Mouse (Mus musculus): ENCODE results near the gene Sppl3.
"Not testable (repeated sequence)": the region's sequence is repeated elsewhere in the genome, so short reads cannot be mapped to it uniquely, and the experiment has no call there.

Gene Sppl3

GRCm38 (mm10) chr5:115040756-115041155, 29.8 kb downstream of the Sppl3 start:
- DNase-seq (ENCODE audit: low spot score), result no peak

- DNase-seq (ENCODE audit: low spot score), result no peak
These were observed 32.7 kb downstream of the Sppl3 start for GRCm38 (mm10) chr5:115043626-115044025.

GRCm38 (mm10) chr5:115045146-115045677, 34.3 kb downstream of the Sppl3 start:
- DNase-seq (ENCODE audit: low spot score), result no peak

GRCm38 (mm10) chr5:115049692-115050091, 38.8 kb downstream of the Sppl3 start:
- no peak for DNase-seq (ENCODE audit: low spot score)

DNA sequence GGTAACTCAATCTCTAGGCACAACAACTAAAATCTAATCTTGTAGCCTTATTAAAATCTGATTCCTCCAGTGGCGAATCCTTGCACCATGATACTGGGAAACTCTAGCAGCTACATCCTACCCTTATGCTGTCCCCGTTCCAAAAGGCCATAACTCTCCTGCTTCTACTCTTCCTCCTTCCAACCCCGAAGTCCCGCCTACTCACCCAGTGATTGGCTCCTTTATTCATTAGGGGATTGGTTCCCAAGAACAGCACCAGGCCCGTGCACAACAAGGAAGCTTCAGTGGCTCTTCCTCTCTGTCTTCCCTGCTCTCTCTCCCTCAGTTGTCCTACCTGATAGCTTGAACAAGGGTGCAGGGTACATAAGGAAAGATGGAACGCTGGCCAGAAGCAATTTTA, 39.8 kb downstream of the Sppl3 start:
- DNase-seq (ENCODE audit: low spot score), result no peak

DNA sequence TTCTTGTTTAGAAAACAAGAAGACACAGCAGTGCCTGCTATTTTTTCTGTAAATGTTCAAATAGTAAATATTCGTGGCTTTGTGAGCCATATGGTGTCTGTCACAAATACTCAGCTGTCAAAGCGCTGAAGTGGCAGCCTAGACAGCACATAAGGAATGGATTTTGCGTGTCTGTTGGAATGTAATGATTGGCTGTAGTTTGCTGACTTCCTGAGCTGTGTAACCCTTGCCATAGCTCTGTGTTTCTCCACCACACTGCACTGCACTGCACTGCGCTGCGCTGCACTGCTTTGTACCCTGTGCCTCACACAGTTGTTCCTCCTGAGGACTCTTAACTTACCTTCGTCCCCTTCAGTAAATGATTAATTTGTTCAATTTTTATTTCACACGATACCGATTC, 41.6 kb downstream of the Sppl3 start:
- no peak for DNase-seq (ENCODE audit: low spot score)

GRCm38 (mm10) chr5:115053791-115054396, 43.0 kb downstream of the Sppl3 start:
- DNase-seq (ENCODE audit: low spot score), result no peak

GRCm38 (mm10) chr5:115055418-115055817, 44.5 kb downstream of the Sppl3 start:
- no peak for DNase-seq (ENCODE audit: low spot score)

DNA sequence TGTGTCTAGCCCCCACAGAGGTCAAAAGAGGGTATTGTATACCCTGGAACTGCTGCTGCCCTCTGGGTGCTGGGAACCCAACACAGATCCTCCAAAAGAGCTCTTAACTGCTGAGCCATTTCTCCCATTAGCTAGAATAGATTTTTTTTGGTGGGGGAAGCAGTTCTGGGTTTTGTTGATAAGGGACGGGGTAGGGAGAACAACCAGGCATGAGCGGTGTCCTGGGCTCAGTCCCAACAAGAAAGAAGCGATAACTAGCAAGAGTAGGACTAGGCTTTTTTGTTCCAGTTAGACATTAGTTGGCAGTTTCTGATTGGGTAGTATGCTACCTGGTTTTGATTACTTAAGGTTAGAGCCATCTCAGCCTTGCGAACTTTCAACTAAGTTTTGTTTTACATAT, 46.2 kb downstream of the Sppl3 start:
- no peak for DNase-seq (ENCODE audit: low spot score)

DNA sequence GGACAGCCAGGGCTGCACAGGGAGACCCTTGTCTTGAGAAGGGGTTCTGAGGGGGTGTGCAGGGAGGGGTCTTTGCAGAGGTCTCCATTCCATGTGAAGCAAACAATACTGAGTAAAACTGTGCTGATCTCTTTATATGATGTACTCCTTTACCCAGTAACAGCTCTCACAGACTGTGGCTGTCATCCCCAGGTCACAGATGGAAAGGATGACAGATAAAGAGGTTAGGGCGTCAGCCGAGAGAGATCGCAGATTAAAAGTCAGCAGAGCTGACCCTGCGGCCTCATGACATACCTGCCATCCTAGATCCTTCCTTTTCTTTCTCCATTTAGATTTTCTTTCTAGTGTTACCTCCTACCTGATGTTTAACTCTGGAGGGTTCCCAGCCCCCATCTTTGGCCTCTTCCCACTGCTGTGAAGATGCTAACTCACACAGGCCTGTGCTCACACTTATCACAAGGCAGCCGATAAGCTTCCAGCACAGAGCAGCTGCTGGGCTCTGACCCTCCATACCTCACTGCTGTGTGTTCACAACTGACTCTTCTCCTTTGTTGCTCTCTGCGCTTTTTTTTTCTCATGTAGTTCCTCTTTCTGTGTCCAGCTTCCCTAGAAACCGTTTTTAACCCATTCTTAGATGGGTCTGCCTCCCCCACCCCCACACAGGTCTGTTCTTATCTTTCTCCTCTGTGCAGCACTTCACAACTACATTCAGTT, 47.8 kb downstream of the Sppl3 start:
- DNase-seq (ENCODE audit: low spot score), result no peak

GRCm38 (mm10) chr5:115060067-115060695, 49.2 kb downstream of the Sppl3 start:
- no peak for DNase-seq (ENCODE audit: low spot score)

DNA sequence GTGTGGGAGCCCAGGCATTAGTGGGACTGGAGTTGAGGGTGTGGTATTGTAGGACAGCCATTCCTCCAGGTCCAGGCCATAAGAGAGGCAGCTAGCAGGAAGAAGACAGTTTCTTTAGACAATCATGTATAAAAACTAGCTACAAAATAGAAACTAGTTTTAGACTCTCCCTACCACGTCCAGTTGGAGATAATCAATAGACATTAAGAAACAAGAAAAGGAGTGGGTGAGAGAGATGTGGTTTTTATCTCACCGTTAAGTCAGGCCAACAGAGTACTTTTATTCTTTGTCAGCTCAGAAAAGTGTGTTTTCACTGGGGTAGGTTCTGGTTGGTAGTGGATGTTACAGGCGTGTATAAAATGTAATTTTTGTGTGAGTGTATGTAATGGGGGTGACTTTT, 50.0 kb downstream of the Sppl3 start:
- no peak for DNase-seq (ENCODE audit: low spot score)

GRCm38 (mm10) chr5:115062566-115062965, 51.6 kb downstream of the Sppl3 start:
- no peak for DNase-seq (ENCODE audit: low spot score)

DNA sequence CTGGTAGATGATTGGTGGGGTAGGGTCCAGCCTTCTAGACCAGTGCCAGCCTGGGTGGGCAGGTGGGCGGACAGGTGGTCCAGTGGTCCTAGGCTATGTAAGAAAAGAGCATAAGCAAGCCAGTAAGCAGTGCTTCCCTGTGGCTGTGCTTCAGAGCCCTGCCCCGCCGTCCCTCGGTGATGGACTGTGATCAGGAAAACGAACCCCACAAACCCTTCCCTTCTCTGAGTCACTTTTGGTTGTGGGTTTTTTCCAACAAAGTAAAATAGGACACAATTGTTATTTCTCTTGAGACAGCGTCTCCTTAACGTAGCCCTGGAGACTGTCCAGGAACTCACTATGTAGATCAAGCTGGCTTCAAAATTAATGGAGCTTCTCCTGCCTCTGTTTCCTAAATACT, 52.5 kb downstream of the Sppl3 start:
- DNase-seq (ENCODE audit: low spot score), result no peak

DNA sequence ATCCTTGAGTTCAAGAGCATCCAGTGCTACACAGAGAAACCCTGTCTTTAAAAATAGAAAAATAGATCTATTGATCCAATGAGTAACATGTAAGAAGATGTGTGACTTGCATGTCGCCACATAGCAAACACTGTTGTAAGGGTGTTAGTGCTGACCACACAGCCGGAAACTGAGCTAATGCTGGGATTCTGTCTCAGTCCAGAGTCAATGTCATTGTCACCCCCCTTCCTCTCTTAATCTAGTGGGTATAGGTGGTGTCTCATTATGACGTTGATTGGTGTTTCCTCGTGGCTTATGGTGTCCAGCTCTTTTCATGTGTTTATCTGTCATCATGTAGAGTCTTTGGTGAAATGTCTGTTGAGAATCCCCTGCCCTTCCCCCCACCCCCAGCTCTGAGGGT, 55.3 kb downstream of the Sppl3 start:
- DNase-seq (ENCODE audit: low spot score), result no peak

GRCm38 (mm10) chr5:115068671-115069421, 57.9 kb downstream of the Sppl3 start:
- no peak for DNase-seq (ENCODE audit: low spot score)

DNA sequence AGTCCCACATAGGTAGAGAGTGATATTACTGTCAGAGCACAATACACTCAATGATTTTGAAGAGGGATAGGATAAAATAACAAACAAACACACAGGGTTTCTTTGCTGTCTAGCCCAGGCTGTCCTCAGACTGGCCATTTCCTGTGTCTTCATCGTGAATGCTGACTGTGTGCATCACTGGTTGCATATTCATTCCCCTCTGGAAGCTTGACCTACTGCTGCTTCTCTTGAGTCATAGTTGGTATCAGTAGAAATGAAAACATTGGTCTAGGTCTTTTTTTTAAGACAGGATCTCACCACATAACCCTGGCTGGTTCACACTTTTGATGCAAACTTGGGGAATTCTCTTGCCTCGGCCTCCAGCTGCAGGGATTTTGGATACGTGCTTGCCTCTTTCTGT, 58.7 kb downstream of the Sppl3 start:
- no peak for DNase-seq (ENCODE audit: low spot score)

DNA sequence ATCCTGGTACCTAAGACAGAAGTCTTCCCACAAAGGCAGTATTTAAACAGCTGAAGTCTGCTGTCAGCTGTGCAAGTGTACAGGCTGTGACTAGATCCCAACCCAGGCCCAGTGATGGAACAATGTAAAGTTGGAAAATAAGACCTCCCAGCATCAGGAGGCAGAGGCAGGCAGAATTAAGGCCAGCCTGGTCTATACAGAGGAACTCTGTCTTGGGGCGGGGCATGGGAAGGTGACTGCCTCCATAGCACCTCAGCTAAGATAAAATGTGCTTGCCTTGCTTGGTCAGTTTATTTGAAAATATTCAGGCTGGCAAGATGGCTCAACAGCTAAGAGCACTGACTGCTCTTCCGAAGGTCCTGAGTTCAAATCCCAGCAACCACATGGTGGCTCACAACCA, 59.5 kb downstream of the Sppl3 start:
- DNase-seq (ENCODE audit: low spot score), result no peak

- no peak for DNase-seq (ENCODE audit: low spot score)
These were observed 60.4 kb downstream of the Sppl3 start for GRCm38 (mm10) chr5:115071096-115071901.

GRCm38 (mm10) chr5:115072143-115072542, 61.2 kb downstream of the Sppl3 start:
- no peak for DNase-seq (ENCODE audit: low spot score)

DNA sequence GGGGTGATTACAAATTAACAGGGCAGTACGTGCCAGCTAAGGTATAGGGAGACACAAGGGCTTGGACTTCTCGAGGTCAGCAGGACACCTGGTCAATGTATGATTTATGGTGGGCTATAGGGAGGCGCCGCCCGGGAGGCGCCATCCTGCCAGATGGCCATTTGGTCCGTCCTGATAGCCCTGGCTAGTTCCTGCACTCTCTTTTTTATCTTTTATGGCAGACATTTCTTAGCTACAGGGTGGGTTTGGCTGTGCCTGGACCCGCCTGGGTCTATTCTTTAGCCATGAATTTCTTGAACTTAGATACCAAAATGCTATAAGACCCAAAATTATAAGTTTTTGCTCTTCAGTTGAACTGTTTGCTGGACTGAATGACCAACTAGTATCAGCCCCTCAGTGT, 62.4 kb downstream of the Sppl3 start:
- not testable (repeated sequence) for DNase-seq (ENCODE audit: low spot score)

GRCm38 (mm10) chr5:115074749-115075148, 63.8 kb downstream of the Sppl3 start:
- no peak for DNase-seq (ENCODE audit: low spot score)

Data from layer of hippocampus, adult 9-10 months (tissue).